Mouse (Mus musculus) kidney, adult 2 months (tissue): ENCODE results near the gene Ncf2. TPM values are rescaled to one million over a fixed set of nuclear protein-coding genes. Genes with fewer than 3 reads are reported as not detected.

Experiments used
- DNase-seq: peaks from one replicate; pipeline ENCODE4 v3.0.0; 2021
- H3K27ac ChIP-seq: fragments of 200-500 bp; 2 replicates; pipeline ENCODE4 v1.5.1; 2012; ENCODE audit warnings: low read depth, low read length, control low read depth, inconsistent platforms; ENCODE audit not compliant: insufficient read depth
- H3K27me3 ChIP-seq: fragments of 200-500 bp; replicated peaks from 2 replicates; pipeline ENCODE4 v1.6.1; 2012; ENCODE audit warnings: mild to moderate bottlenecking, moderate library complexity, low read length, inconsistent platforms; ENCODE audit not compliant: control insufficient read depth, insufficient read depth
- H3K36me3 ChIP-seq: fragments of 200-500 bp; 2 replicates; pipeline ENCODE4 v1.6.1; 2012; ENCODE audit warnings: mild to moderate bottlenecking, moderate library complexity, low read length, inconsistent platforms; ENCODE audit not compliant: control insufficient read depth, insufficient read depth
- H3K4me1 ChIP-seq: fragments of 200-500 bp; 2 replicates; pipeline ENCODE4 v1.6.1; 2011; ENCODE audit warnings: low read length; ENCODE audit not compliant: control insufficient read depth, insufficient read depth
- H3K4me3 ChIP-seq: fragments of 200-500 bp; 2 replicates; pipeline ENCODE4 v1.5.1; 2011; ENCODE audit warnings: mild to moderate bottlenecking, low read depth, low read length, control low read depth; ENCODE audit not compliant: insufficient read depth
- CTCF ChIP-seq: fragments of 200-500 bp; conservative IDR thresholded peaks from 2 replicates; pipeline ENCODE4 v1.5.1; 2011; ENCODE audit warnings: low read depth, mild to moderate bottlenecking, control low read depth, low read length, moderate library complexity, mixed read lengths; ENCODE audit not compliant: insufficient read depth, insufficient read length
- POLR2A ChIP-seq: fragments of 200-500 bp; IDR thresholded peaks from one replicate; pipeline ENCODE4 v1.6.1; 2011; ENCODE audit warnings: low read depth, low read length, control low read depth
- WGBS: fragments of 180-500 bp; shearing (Covaris S2); methylation state at CpG from one replicate; pipeline ENCODE4 v1.1.7; 2018; 5-methylcytosine and 5-hydroxymethylcytosine counted together
- polyA plus RNA-seq: library from polyadenylated mRNA; depleted of rRNA; stranded (reverse); fragments of >200 nt; gene quantifications from 2 replicates; pipeline ENCODE4 v1.2.3, GENCODE M21; 2012

The Ncf2 gene
- polyA plus RNA-seq, 1 experiment: 4.2 TPM

- Histone ChIP-seq H3K27me3 (no peaks in the 10 kb centered on the region), H3K27ac (no peak overlapping the region), H3K36me3 (no peaks in the 10 kb centered on the region), H3K4me1 (no peaks in the 10 kb centered on the region), H3K4me3 (no peak overlapping the region)
- WGBS: 73% methylated on average over 5 of the region's 5 CpGs
- no peak for TF ChIP-seq POLR2A
- TF ChIP-seq CTCF: no peak
- no peak for DNase-seq
These were observed 26.5 kb downstream of the Ncf2 start for GRCm38 (mm10) chr1:152826446-152826845.

GRCm38 (mm10) chr1:152828168-152828567 lies 28.2 kb downstream of the Ncf2 start:
- Histone ChIP-seq H3K36me3 (no peaks in the 10 kb centered on the region), H3K4me3 (no peak overlapping the region), H3K27me3 (no peaks in the 10 kb centered on the region), H3K4me1 (no peaks in the 10 kb centered on the region), H3K27ac (no peak overlapping the region)
- DNase-seq: no peak
- 54% methylated on average over 5 of the region's 5 CpGs for WGBS
- TF ChIP-seq POLR2A (no peak), CTCF (no peak)

- no peak for DNase-seq
- no peak overlapping the region for H3K4me3 ChIP-seq
These were observed 28.8 kb downstream of the Ncf2 start for GRCm38 (mm10) chr1:152828637-152829355.

GRCm38 (mm10) chr1:152830054-152830453 lies 30.1 kb downstream of the Ncf2 start:
- H3K27me3 ChIP-seq: no peaks in the 10 kb centered on the region
- H3K36me3 ChIP-seq: no peaks in the 10 kb centered on the region
- TF ChIP-seq POLR2A (no peak), CTCF (no peak)
- 93% methylated on average over 9 of the region's 9 CpGs for WGBS
- DNase-seq: no peak
- no peaks in the 10 kb centered on the region for H3K4me1 ChIP-seq
- no peak overlapping the region for H3K27ac ChIP-seq
- H3K4me3 ChIP-seq: no peak overlapping the region

More at GRCm38 (mm10) chr1:152828637-152829355, 28.8 kb downstream of the Ncf2 start:
- Histone ChIP-seq H3K27me3 (no peaks in the 10 kb centered on the region), H3K36me3 (no peaks in the 10 kb centered on the region), H3K4me1 (no peaks in the 10 kb centered on the region), H3K27ac (no peak overlapping the region)
- TF ChIP-seq CTCF (no peak), POLR2A (no peak)
- 62% methylated on average over 10 of the region's 10 CpGs for WGBS

GRCm38 (mm10) chr1:152831003-152831402 lies 31.0 kb downstream of the Ncf2 start:
- no peak for TF ChIP-seq POLR2A
- no peak for TF ChIP-seq CTCF
- WGBS: 84% methylated on average over 8 of the region's 8 CpGs

GRCm38 (mm10) chr1:152831619-152832018 lies 31.6 kb downstream of the Ncf2 start:
- H3K4me3 ChIP-seq: no peak overlapping the region
- no peaks in the 10 kb centered on the region for H3K27me3 ChIP-seq
- H3K4me1 ChIP-seq: no peaks in the 10 kb centered on the region
- no peaks in the 10 kb centered on the region for H3K36me3 ChIP-seq
- DNase-seq: no peak
- 72% methylated on average over 5 of the region's 5 CpGs for WGBS
- H3K27ac ChIP-seq: no peak overlapping the region
- TF ChIP-seq POLR2A (no peak), CTCF (no peak)

More at GRCm38 (mm10) chr1:152831003-152831402, 31.0 kb downstream of the Ncf2 start:
- Histone ChIP-seq H3K27ac (no peak overlapping the region), H3K4me3 (no peak overlapping the region), H3K27me3 (no peaks in the 10 kb centered on the region), H3K4me1 (no peaks in the 10 kb centered on the region), H3K36me3 (no peaks in the 10 kb centered on the region)
- no peak for DNase-seq

GRCm38 (mm10) chr1:152832316-152832715 lies 32.3 kb downstream of the Ncf2 start:
- H3K36me3 ChIP-seq: no peaks in the 10 kb centered on the region; the same call in 1 of the 2 replicates
- H3K27ac ChIP-seq: no peak overlapping the region
- 81% methylated on average over 6 of the region's 6 CpGs for WGBS
- H3K27me3 ChIP-seq: no peaks in the 10 kb centered on the region
- DNase-seq: no peak
- no peak overlapping the region for H3K4me3 ChIP-seq
- TF ChIP-seq POLR2A (no peak), CTCF (no peak)
- H3K4me1 ChIP-seq: no peaks in the 10 kb centered on the region

- TF ChIP-seq CTCF: no peak
- TF ChIP-seq POLR2A: no peak
- H3K4me1 ChIP-seq: no peaks in the 10 kb centered on the region
- no peak overlapping the region for H3K27ac ChIP-seq
- H3K4me3 ChIP-seq: no peak overlapping the region
- no peak for DNase-seq
- peaks cover 1% of the 10 kb centered on the region; the same call in 1 of the 2 replicates for H3K36me3 ChIP-seq
- no peaks in the 10 kb centered on the region for H3K27me3 ChIP-seq
- WGBS: 95% methylated on average over 3 of the region's 3 CpGs
These were observed 35.1 kb downstream of the Ncf2 start for GRCm38 (mm10) chr1:152835061-152835460.
